ENCODE assay signal across 20 mouse cellular contexts in genomic region chr4:138184573-138184981, GRCm38 (mm10). TPM values are rescaled to one million over a fixed set of nuclear protein-coding genes. Genes with fewer than 3 reads are reported as not detected.
DNase-seq lines count a peak whose midpoint lies in the region; ATAC-seq and TF ChIP-seq lines count a peak whose summit lies in the region.
"Had no signal": no experiment of that assay in that cellular context is flagged by ENCODE, and none has a peak within 500 bp of the region (broad histone marks: within the 10 kb centered on the region; RNA-seq: fewer than 3 reads in every experiment).

No protein-coding gene starts in this region.

- H3K9ac ChIP-seq in liver, adult 2 months (ENCODE audit: low read depth, low read length), result no peak overlapping the region
- no peak overlapping the region for H3K9ac ChIP-seq in liver, embryonic 12.5 days
- H3K9ac ChIP-seq: forebrain, embryonic 15.5 days; hindbrain, embryonic 15.5 days; liver, embryonic 13.5 days had no signal

- intact Hi-C loops in left cerebral cortex, postnatal 4 days (cut with DNase I), result no loop called here

- H3K79me2 ChIP-seq in liver, adult 2 months (ENCODE audit: control insufficient read depth, insufficient read depth, low read length), result no peaks in the 10 kb centered on the region

- peak; percentile 41 to 84 for DNase-seq in adrenal gland, adult (ENCODE audit: inconsistent age in 2 of 2, low spot score in 1 of 2)
- no peak for DNase-seq in adrenal gland, postnatal 25 days
- peak; percentile 94 for DNase-seq in liver, adult 2 months (ENCODE audit: extremely low read depth, low read depth, low spot score)
- DNase-seq in adrenal gland, postnatal 10 days, result peak; percentile 31
- DNase-seq in left cerebral cortex, postnatal 4 days, result no peak
- no peak for DNase-seq in cerebellum, postnatal 36 days
- DNase-seq: cerebellum, adult 11-12 months; heart, postnatal 14 days; kidney, adult 8-10 months; kidney, postnatal 36 days; liver, embryonic 13.5 days; lung, postnatal 10 days had no signal

- H3K27ac ChIP-seq in liver, adult 2 months (replicated peaks; ENCODE audit: insufficient read depth, low read depth, low read length), result peak overlapping the region; percentile 61
- no peak overlapping the region for H3K27ac ChIP-seq in liver, embryonic 12.5 days
- H3K27ac ChIP-seq: embryonic facial prominence, embryonic 10.5 days; forebrain, embryonic 15.5 days; hindbrain, embryonic 15.5 days; liver, embryonic 13.5 days had no signal

- peaks cover 23% of the 10 kb centered on the region for H3K4me1 ChIP-seq in liver, adult 2 months (ENCODE audit: control insufficient read depth, insufficient read depth, low read length)
- peaks cover 4% of the 10 kb centered on the region; the same call in 1 of the 2 replicates for H3K4me1 ChIP-seq in liver, embryonic 12.5 days
- H3K4me1 ChIP-seq: embryonic facial prominence, embryonic 10.5 days; forebrain, embryonic 15.5 days; hindbrain, embryonic 15.5 days had no signal

- 7% methylated on average over 5 of the region's 5 CpGs for WGBS in liver, adult 2 months
- WGBS in liver, embryonic 12.5 days (ENCODE audit: insufficient replicate concordance), result 56% methylated on average over 5 of the region's 5 CpGs

- no peaks in the 10 kb centered on the region for H3K9me3 ChIP-seq in liver, embryonic 12.5 days (replicated peaks)
- H3K9me3 ChIP-seq: embryonic facial prominence, embryonic 10.5 days; forebrain, embryonic 15.5 days; hindbrain, embryonic 15.5 days; liver, embryonic 13.5 days had no signal

- ATAC-seq in liver, embryonic 12.5 days, result no peak
- ATAC-seq in megakaryocyte progenitor cell, adult 5-6 weeks (replicated peaks; ENCODE audit: poor library complexity), result peak; percentile 30; the same call in 1 of the 2 replicates
- ATAC-seq: forebrain, embryonic 15.5 days had no signal

- no peak for TF ChIP-seq POLR2A in liver, adult 2 months (IDR thresholded peaks at IDR 0.05; ENCODE audit: extremely low read depth, insufficient read depth, low read length)

- H3K27me3 ChIP-seq in liver, adult 2 months (ENCODE audit: control insufficient read depth, insufficient read depth, low read length), result no peaks in the 10 kb centered on the region
- H3K27me3 ChIP-seq in liver, embryonic 12.5 days (replicated peaks), result no peaks in the 10 kb centered on the region
- H3K27me3 ChIP-seq: CH12.LX; forebrain, embryonic 15.5 days; hindbrain, embryonic 15.5 days; liver, embryonic 13.5 days had no signal

- peaks cover 21% of the 10 kb centered on the region for H3K36me3 ChIP-seq in liver, adult 2 months (ENCODE audit: control insufficient read depth, insufficient read depth, low read length)
- H3K36me3 ChIP-seq in liver, embryonic 12.5 days, result peaks cover 97% of the 10 kb centered on the region

- TF ChIP-seq CTCF in liver, adult 2 months (IDR thresholded peaks at IDR 0.05; ENCODE audit: low read depth, low read length), result no peak

- H3K4me2 ChIP-seq in liver, embryonic 12.5 days, result no peak overlapping the region
- H3K4me2 ChIP-seq: forebrain, embryonic 15.5 days; hindbrain, embryonic 15.5 days; liver, embryonic 13.5 days; midbrain, embryonic 11.5 days had no signal

- H3K4me3 ChIP-seq in liver, adult 2 months (ENCODE audit: insufficient read depth, low read depth, low read length), result no peak overlapping the region
- no peak overlapping the region for H3K4me3 ChIP-seq in liver, embryonic 12.5 days
- H3K4me3 ChIP-seq: embryonic facial prominence, embryonic 10.5 days; forebrain, embryonic 15.5 days; hindbrain, embryonic 15.5 days; liver, embryonic 13.5 days; myocyte had no signal

RNA-seq across cellular contexts. Expression of gene Hp1bp3, which starts 31.5 kb away (rescaled TPM):
- 214 and 265 TPM in 2 replicates for total RNA-seq in adrenal gland, postnatal 25 days (2021)
- 43.7 and 46.2 TPM in 2 replicates for total RNA-seq in liver, adult 2 months (2014; rRNA removed)
- polyA plus RNA-seq in liver, adult 2 months (2012; rRNA removed), result 27.5 and 32.6 TPM in 2 replicates
- 48.2 and 50.1 TPM in 2 replicates for polyA plus RNA-seq in liver, embryonic 12.5 days (2016; fragmentation: Nextera tagmentation; extraction: Ambion mirVana)
- 100 to 1,000 TPM; 153 to 170 TPM for total RNA-seq in adrenal gland, postnatal 10 days (2021)
- 147 and 172 TPM in 2 replicates for total RNA-seq in megakaryocyte progenitor cell, adult 5-6 weeks (2015)
- 214 and 274 TPM in 2 replicates for total RNA-seq in megakaryocyte progenitor cell, adult 5-6 weeks (2017)
- total RNA-seq in left cerebral cortex, postnatal 4 days (2021), result 100 to 1,000 TPM; 197 to 205 TPM

Comparison
In these comparisons a context has a peak if more than half of its experiments do, and no peak if none do; other contexts are left out.
1. DNase-seq: peak in adrenal gland, adult (2 of 2), liver, adult 2 months (single experiment) and adrenal gland, postnatal 10 days (single experiment); none in adrenal gland, postnatal 25 days (single experiment), left cerebral cortex, postnatal 4 days (single experiment) and cerebellum, postnatal 36 days (0 of 2).